Mouse (Mus musculus) cerebellum, adult 11-12 months (tissue): ENCODE measurements at regions not wholly inside any gene's neighbourhood (a gene's known extent, or its start where the extent isn't known, plus 50 kb on each side); places are given as distances from the start of the nearest gene placed in this dataset.
"Not testable (repeated sequence)": the region's sequence is repeated elsewhere in the genome, so short reads cannot be mapped to it uniquely, and the experiment has no call there.

ENCODE experiments used
- DNase-seq: peaks from one replicate; pipeline ENCODE4 v3.0.0; 2022

- peak; percentile 98 for DNase-seq
Observed at GRCm38 (mm10) chr4:75466880-75467327, 188.8 kb upstream of the Dmac1 start.

- DNase-seq = no peak
Observed at GRCm38 (mm10) chr4:75463579-75463978, 185.5 kb upstream of the Dmac1 start.

- DNase-seq = no peak
Observed at GRCm38 (mm10) chr4:75449478-75449877, 171.4 kb upstream of the Dmac1 start.

- DNase-seq = no peak
Observed at GRCm38 (mm10) chr4:75423296-75423695, 145.2 kb upstream of the Dmac1 start.

GRCm38 (mm10) chr4:75400754-75401153 is 122.6 kb upstream of the Dmac1 start:
- not testable (repeated sequence) for DNase-seq

GRCm38 (mm10) chr4:75394992-75395391 is 116.9 kb upstream of the Dmac1 start:
- DNase-seq = peak; percentile 55

- no peak for DNase-seq
Observed at GRCm38 (mm10) chr4:75394264-75394663, 116.2 kb upstream of the Dmac1 start.

GRCm38 (mm10) chr4:75386271-75386938 is 108.3 kb upstream of the Dmac1 start:
- DNase-seq = no peak

GRCm38 (mm10) chr4:75359496-75359895 is 81.4 kb upstream of the Dmac1 start:
- DNase-seq = peak; percentile 20

- DNase-seq = no peak
Observed at GRCm38 (mm10) chr4:75355621-75356020, 77.5 kb upstream of the Dmac1 start.

- peak; percentile 55 for DNase-seq
Observed at GRCm38 (mm10) chr4:75334496-75334895, 56.4 kb upstream of the Dmac1 start.

GRCm38 (mm10) chr4:75332791-75333190 is 54.7 kb upstream of the Dmac1 start:
- DNase-seq = peak; percentile 51

- no peak for DNase-seq
Observed at GRCm38 (mm10) chr4:75329511-75330171, 51.5 kb upstream of the Dmac1 start.
